Mouse (Mus musculus) kidney, adult 9 months (tissue): ENCODE measurements around the gene Ncor1.
A peak's percentile ranks its signal among the peaks of the same experiment; 100 is the strongest.
"Not testable (repeated sequence)": the region's sequence is repeated elsewhere in the genome, so short reads cannot be mapped to it uniquely, and the experiment has no call there.

Source experiments
- DNase-seq: peaks from one replicate; pipeline ENCODE4 v3.0.0; 2022

Ncor1 gene

DNA sequence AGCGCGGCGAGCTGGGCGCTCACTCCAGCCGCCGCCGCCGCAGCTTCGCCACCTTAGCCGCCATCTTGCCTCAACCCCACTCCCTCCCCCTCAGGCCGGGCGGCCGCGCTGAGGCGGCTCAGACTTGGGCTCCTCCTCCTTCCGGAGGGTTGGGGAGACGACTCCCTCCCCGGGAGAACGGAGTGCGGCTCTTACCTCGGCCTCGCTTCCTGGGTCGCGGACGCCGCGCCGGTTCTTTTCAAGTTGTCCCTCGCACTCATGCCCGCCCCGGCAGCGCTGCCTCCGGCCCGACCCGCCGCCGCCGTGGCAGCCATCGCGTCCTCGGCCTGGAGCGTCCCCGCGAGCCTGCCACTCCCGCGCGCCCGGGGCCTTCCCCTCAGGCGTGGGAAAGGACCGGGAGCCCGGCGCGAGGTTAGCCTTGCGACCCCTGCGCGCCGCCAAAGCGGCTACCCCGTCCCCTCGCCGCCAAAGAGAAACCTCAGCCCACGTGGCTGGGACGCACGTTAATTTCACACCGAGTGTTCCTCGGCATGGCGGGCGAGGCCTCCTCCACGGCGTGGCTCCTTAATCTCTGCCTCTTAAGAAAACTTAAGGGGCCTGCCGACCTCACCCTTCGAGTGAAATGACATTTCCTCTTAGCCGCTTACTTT is 975 bp downstream of the Ncor1 start:
- DNase-seq, result peak; percentile 92

DNA sequence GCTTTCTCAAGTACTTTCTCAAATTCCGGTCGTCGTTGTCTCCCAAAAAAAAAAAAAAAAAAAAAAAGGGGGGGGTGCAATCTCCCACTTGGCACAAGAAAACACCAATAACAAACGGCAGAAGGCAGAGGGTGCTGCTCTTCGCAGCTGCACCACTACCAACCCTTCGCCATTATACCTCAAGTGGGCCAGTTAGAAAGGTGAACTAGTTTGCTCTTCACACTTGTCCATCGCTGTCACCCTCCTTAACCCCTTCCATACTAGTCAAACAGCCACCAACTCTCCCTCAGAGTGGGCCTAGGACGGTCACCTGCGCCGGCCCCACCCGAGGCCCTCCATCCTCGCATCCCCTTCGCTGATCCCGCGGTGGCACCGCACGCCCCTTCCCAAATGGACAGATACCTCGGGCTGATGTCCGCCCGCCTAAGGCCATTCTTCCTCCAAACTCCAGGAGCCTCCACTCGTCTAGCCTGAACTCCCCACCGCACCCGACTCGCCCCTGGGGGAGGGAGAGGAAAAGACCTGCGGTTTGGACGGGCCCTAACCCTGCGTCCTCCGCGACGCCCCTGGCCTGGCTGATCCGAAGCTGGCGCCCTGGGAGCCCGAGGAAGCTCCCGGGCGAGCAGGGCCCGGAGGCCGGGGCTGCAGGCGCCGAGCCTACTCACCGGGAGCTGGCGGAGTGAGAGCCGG is 1.7 kb downstream of the Ncor1 start:
- peak; percentile 58 for DNase-seq

DNA sequence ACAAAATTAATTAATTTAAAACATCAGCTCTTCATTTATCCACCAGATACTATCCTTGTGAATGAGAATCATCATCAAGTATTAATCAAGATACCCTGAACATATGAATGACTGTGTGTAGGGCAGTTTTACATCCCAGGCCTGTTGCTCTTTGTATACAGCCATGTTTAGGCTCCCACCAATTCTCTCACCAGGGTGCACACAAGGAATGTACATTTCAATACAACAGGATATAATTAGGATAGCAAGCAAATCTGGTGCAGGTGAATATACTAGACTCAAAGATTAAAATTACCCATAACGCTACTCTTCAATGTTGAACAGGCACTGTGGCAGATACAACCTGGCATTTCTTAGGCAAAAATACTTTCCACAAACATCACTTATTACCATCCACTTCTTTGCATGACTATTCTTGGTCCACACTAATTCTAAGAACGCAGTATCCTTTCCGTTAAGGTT is 2.3 kb downstream of the Ncor1 start:
- no peak for DNase-seq

DNA sequence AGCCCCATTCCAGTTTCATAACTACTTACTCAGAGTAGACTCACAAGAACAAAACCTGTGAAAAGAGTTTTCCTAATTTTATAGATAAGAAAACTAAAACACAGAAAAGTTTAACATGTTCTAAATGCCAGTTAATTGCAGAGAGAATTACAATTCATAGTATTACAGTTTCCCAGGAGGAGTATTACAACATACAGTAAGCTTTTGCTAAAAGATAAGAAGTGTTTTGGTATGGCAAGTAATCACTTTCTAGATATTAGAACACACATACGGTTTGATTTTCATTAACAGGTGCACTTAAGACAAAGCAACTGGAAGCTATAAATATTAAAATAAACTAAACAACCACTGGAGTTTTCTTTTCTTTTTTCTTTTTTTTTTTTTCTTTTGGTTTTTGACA is 3.1 kb downstream of the Ncor1 start:
- DNase-seq, result no peak

DNA sequence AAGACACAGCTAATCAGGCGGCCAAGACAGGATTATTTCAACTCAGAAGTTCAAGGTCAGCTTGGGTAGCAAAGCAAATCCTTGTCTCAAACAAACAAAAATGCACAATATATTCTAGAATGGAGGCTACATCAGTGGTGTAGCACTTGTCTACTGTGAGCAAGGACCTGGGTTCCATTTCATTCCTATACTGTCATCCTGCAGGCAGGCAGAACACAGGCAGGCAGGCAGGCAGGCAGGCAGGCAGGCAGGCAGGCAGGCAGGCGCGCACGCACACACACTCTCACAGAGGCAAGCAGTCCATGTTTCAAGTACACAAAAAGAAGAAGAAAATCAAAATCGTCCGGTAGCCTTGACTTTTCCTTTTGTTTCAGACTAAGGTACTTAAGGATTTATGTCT is 9.4 kb downstream of the Ncor1 start:
- DNase-seq, result no peak

DNA sequence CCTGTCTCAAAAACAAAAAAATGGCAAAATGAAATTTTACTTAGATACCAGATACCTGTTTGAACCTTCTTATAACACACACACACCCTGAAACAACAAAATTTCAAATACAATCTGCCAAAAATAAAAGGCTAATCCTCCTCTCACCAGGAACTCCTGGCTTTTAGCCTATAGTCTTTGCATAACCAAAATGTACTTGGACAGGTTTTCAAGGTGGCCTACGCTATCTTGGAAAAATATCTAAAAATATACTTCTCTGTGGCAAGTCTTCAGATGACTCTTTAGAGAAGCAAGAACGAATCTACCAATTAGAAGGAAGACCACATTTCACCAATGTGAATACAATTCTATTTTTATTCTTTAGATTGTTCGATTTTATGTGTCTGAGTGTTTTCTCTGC is 12.5 kb downstream of the Ncor1 start:
- no peak for DNase-seq

DNA sequence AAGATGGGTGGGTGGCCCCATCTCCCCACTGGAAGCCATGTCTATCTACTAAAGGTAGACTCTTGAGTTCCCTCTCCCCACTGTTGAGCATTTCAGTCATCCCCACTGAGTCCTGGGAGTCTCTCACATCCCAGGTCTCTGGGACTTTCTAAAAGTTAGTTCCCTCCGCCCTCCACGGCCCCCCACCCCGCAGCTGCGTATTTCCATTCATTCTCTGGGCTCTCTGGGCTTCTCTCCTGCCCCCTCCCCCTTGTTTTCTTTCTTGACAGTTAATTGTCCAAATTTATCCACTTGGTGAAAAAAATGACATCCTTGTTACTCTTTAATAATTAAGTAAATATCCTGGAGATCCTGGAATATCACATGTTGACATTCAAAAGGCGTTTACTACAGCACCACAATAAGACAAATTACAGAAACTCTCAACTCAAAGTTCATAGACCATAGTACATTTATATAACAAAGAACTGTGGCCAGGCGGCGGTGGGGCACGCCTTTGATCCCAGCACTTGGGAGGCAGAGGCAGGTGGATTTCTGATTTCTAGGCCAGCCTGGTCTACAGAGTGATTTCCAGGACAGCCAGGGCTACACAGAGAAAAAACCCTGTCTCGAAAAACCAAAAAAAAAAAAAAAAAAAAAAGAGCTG is 17.5 kb downstream of the Ncor1 start:
- DNase-seq, result peak; percentile 62

DNA sequence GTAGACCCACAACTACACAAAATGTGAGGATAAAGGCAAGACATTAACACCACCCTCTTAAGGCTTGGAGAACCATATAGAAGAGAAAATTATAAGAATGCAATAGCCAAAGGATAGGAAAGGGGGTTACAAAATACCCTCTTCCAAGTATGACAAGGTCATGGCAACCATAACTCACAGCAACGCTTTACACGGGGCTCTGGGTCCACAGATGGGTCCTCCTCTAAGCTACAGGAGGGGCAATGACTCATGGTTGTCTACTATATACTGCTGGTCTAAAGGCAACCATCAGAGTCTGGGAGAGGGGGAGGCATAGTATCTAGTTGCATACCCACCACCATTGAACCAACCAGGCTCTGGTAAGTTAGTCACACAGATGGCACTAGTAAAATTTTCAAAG is 26.1 kb downstream of the Ncor1 start:
- DNase-seq, result no peak

DNA sequence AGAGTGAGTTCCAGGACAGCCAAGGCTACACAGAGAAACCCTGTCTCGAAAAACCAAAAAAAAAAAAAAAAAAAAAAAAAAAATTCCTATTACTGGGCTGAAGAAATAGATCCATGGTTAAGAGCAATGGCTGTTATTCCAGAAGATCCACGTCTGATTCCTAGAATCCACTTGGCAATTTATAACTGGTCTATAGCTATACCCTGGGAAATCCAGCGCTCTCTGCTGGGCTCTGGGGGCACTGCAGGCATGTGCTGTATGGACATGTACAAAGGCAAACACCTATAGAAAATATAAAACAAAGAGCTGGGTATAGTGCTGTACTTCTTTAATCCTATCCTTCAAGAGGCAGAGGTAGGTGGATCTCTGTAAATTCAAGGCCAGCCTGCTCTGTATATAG is 31.2 kb downstream of the Ncor1 start:
- DNase-seq, result no peak

DNA sequence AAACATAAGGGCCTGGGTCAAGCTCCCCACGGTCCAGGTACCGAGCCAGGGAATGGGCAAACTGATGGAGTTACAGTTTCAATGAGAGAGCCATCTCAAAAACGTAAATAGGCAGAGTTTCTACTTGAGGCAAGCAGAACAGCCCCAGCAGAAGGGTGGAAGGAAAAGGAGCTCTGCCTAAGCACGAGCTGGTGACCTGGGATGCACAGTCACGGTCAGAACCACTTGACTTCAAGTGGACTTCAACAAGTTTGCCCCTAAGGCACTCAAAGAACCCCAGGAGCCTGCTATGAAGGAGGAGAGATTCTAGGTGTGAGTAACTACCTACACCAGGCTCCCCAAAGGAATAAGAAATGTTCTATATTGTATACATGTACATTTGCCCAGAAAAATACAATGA is 32.1 kb downstream of the Ncor1 start:
- no peak for DNase-seq

DNA sequence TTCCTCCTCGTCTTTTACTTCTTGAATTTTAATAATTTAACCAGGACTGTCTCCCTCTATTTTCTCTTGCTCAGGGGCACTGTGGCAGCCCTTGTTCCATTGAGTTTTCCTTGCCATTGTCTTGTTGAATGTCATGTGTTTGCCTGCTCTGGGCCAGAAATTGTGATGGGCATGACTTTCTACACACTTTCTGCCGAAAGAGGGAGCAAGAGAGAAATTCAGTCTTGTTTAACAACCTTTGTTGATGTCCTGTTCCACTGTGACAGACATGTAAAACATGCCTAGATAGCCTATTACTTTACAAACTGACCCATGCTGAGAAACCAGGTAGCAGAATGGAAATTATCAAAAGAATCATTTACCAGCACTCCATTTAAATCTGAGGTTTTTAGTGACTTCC is 33.8 kb downstream of the Ncor1 start:
- DNase-seq, result peak; percentile 62

DNA sequence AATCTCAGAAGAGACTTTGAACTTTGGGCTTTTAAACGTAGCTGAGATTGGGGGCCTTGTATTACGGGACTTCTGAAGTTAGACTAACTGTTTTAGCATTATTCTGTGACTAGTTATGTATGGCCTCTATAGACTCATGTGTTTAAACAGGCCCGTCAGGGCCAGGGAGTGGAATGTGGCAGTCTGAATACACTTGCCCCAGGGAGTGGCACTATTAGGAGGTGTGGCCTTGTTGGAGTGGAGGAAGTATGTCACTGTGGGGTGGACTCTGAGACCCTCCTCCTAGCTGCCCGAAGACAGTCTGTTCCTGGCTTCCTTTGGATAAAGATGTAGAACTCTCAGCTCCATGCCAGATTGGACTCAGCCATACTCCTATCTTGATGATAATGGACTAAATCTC is 43.3 kb downstream of the Ncor1 start:
- no peak for DNase-seq

DNA sequence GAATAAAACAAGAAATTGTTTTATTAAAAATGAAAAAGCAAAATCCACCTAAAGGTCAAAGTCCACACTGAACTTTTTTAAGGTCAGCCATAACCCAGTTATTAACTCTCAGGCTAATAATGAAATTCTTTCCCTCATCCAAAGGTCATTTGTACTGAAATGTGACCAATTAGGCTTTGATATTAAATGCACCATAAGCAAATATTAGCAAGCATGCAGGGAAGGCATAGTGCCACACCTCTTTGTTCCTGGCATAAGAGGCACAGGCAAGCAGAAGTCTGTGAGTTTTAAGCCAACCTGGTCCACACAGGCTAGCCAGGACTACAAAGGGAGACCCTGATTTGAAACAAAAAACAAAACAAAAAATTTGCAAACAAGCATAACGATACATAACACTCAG is 48.7 kb downstream of the Ncor1 start:
- DNase-seq, result peak; percentile 67

DNA sequence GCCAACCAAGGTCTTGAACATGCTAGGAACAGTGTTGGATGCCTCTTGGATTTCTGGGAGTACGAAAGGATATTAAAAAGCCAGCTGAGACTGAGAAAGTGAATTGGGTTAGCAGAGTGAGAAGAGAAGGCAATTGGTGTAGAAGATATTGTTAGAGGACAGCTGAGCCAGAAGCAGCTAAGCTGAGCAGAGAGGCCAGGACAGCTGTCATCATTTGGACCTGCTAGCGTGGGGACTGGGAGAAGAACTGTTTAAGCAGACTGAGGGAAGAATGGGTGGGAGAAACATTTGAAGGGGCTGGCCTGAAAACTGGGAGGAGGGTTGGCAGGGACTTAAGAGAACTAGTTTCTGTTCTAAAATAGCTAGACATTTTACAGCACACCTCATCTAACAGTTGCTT is 49.5 kb downstream of the Ncor1 start:
- DNase-seq, result no peak

DNA sequence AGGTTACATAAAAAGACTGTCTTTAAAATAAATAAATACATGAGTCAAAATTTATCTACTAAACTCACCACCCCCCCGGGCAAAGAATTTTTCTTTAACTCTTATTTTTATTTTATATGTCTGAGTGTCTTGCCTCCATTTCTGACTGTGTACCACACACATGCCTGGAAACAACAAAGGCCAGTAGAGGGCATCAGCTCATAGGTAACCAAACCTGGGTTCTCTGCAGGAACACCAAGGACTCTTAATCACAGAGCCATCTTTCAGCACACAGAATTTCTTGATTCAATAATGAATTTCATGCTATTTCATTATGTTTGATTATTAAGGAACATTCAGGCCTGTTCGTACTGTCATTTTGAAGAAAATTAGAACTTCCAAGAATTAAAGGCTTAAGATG is 61.9 kb downstream of the Ncor1 start:
- DNase-seq, result peak; percentile 67

DNA sequence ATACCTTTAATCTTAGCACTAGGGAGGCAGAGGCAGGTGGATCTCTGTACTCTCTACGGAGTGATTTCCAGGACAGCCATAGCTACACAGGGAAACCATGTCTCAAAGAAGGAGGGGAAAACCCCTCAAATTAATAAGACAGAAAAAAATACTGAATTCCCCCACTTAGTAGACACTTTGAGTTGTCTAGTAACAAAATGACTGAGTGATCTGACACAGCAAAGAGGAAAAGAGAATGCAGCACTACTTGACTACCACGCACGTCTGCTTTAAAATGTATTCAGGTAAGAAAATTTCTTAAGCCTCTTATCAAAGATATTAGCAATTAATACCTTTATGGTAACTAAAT is 70.0 kb downstream of the Ncor1 start:
- no peak for DNase-seq

DNA sequence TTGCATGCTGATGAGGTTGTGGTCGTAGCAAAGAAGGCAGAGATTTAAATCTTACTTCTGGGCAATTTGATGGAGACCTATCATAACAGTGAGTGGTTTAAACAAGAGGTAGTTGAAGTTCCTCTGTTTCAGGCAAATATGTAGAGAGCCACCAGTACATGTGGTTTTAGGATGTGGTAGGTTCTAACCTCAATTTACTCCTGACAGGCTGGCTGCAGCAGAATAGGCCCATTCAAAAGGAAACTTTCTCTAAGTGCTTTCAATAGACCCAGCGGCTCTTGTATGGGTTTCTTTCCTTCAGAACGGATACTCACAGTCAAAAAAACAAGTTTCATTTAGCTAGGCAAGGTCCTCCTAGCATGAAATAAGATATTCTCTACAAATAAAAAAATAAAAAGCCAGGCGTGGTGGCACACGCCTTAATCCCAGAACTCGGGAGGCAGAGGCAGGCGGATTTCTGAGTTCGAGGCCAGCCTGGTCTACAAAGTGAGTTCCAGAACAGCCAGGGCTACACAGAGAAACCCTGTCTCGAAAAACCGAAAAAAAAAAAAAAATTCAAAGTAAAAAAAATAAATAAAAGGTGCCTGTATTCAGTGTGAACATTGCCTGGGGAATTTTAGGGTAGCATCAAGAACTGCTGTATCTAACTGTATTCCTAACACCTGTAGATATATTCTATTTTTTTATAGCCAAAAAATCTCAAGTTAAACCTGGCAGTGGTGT is 70.6 kb downstream of the Ncor1 start:
- no peak for DNase-seq

DNA sequence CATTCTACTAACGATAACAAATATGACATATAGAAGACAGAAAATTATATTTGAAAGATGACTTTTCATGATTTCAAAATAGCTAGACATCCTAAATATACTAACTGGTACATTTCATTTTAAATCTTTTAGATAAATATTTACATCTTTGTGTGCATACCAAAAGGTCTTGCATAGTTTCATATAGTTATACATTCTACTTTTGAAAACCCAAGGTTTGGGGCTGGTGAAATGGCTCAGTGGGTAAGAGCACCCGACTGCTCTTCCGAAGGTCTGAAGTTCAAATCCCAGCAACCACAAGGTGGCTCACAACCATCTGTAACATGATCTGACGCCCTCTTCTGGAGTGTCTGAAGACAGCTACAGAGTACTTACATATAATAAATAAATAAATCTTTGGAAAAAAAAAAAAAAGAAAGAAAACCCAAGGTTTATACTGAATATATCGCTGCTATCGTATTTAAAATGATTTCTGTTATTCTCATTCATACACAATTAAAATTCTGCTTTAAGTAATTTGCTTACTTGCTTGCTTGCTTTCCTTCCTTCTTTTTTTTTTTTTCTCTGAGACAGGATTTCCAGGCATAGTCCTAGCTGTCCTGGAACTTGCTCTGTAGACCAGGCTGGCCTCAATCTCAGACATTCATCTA is 81.0 kb downstream of the Ncor1 start:
- DNase-seq, result not testable (repeated sequence)

DNA sequence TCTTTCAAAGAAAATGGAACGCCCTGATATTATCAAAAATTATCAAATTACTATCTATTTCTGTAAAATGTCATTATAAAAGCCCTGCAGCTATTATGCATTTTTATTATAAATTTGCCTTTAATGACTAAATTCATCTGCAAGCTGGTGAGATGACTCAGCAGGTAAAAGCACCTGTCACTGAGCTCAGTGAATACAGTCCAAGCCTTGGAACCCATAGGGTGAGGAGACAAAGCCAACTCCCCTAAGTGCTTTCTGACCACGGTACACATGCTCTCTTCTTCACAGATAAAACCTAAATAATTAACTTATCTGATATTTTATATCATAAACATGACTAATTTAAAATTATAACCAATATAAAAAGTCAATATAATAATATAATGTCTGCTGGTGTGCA is 86.6 kb downstream of the Ncor1 start:
- DNase-seq, result no peak

DNA sequence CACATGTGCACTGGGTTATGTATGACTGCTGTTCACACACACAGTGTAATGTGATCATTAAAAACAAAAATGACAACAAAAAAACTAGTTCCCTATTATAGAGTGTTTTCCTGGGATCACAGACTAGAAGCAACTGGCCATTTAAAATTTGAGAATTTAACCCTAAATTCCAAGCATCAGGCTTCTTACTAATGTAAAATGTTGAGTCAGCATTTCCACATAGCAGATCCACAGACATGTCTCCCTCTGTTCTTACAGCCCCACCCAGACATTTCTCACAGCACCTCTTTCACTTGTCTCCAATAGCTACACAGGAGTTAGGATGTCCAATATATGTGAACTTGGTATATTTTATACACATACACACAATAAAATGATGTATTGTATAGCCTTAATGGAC is 88.4 kb downstream of the Ncor1 start:
- no peak for DNase-seq

DNA sequence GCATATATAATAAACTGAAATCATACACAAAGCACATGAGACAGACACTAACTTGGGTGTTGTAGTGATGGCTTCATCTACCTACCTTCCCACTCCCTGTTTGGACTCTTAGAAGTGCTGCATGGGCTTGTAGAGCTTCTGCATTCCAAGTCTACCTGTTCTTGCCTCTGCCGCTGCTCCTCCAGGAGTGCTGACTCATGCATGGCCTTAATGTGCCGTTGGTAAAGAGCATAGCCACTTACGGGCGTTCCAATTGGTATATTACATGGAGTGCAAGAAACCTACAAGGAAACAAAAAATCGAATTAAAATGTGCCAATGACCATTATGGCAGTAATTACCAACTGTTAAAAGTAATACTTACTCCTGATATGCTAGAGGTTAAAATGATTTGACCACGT is 91.5 kb downstream of the Ncor1 start:
- DNase-seq, result no peak

DNA sequence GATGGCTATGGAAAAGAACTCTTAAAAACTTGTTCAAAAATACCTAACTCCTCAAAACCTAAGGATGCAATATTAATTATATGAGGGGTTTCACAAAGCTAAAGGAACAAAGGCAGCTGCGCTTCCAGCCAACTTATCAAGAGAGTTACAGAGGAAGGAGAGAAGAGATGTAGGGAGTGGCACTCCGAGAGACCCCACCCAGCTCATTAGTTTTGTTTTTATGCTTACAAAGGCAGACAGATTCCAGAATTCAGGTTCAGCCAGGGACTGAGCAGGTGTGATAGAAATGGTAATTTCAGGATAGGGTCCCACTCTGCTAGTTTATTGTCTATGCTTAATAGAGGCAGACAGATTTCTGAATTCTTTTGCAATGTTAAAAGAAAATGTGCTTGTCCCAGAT is 103.1 kb downstream of the Ncor1 start:
- DNase-seq, result no peak

DNA sequence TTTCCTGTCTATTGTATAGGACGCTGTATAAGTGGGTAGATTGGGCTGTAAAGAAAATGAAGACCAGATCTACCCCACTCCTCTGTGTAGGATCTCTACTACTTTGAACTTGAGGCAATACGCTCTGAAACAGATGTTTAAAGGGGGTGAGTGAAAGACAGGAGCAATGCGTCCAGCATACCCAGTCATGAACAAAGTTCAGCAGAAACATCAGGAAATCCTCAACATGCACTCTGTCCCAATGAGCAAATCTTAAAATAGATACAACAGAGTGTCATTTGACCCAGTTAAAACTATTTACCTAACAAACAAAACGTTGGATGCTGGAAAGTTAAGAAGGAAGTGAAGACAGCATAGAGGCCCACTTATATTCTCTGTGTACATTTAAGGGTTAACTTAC is 106.4 kb downstream of the Ncor1 start:
- DNase-seq, result no peak
